Mouse (Mus musculus) lung, adult 2 months (tissue): ENCODE measurements around the gene Msantd3.

Source experiments
- CTCF ChIP-seq: fragments of 200-500 bp; IDR thresholded peaks from 2 replicates; pipeline ENCODE4 v1.5.1; 2011; ENCODE audit warnings: mild to moderate bottlenecking, low read length, control low read depth; ENCODE audit not compliant: insufficient read depth
- POLR2A ChIP-seq: fragments of 200-500 bp; IDR thresholded peaks from 2 replicates; pipeline ENCODE4 v1.6.1; 2011; ENCODE audit warnings: low read depth, mild to moderate bottlenecking, control low read depth, low read length, borderline replicate concordance; ENCODE audit errors: extremely low read depth

GRCm38 (mm10) chr4:48546568-48547496, 7.1 kb downstream of the Msantd3 start:
- TF ChIP-seq POLR2A = no peak
- TF ChIP-seq CTCF = no peak
